Mouse (Mus musculus) neutrophil, adult 5-6 weeks (primary cell): ENCODE results near the gene E2f2. TPM values are rescaled to one million over a fixed set of nuclear protein-coding genes. Genes with fewer than 3 reads are reported as not detected.

Experiments
- ATAC-seq: fragments of 151-379, 151-347 bp; 2 replicates; pipeline ENCODE4 v1.8.0; 2017; ENCODE audit warnings: mild to moderate bottlenecking, moderate TSS enrichment; ENCODE audit not compliant: insufficient number of reproducible peaks, poor library complexity, low FRiP score, severe bottlenecking; ENCODE audit errors: extremely low read depth
- total RNA-seq: library from RNA; stranded (forward); fragments of 200-1000 nt; gene quantifications from 2 replicates; pipeline ENCODE4 v1.2.3, GENCODE M21; 2017

The E2f2 gene
- total RNA-seq, 1 experiment from 2014 or later, result 42.0 TPM

GRCm38 (mm10) chr4:136224677-136225460, 52.7 kb downstream of the E2f2 start:
- no peak for ATAC-seq

DNA sequence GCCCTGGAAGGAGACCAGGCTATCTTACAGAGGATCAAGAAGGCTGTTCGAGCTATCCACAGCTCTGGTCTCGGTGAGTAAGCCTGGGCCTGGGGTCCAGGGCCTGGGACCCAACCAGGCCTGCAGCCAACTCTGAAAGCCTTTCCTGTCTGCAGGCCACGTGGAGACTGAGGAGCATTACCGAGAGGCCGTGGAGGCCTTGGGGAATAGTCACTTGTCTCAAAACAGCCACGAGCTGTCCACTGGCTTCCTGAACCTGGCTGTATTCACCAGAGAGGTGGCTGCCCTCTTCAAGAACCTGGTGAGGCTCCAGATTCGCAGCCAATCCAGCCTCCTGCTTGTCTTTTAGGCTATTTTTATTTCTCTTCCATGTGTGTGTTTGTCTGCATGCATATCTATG, 55.2 kb downstream of the E2f2 start:
- ATAC-seq, result no peak

DNA sequence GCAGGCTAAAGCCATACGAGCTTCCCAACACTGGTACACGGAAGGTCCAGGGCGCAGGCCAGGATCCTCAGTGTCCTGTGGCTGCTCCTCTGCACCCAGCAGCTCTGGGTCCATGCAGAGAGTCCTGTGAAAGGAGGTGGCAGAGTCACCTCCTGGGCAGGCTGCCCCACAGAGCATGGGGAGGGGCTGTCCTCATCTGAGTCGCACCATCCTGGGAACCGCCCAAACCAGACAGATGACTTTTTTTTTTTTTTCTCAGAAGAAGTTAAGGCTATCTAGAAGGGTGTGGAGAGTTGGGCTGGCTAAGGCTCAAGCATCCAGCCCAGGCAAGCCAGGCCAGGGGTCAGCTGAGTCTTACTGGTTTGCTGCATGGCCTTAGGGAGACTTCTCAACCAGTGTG, 56.4 kb downstream of the E2f2 start:
- ATAC-seq, result no peak

- ATAC-seq, result no peak
Observed at GRCm38 (mm10) chr4:136238669-136239068, 66.5 kb downstream of the E2f2 start.

- ATAC-seq, result no peak
Observed at GRCm38 (mm10) chr4:136239111-136239510, 66.9 kb downstream of the E2f2 start.

GRCm38 (mm10) chr4:136239622-136240021, 67.4 kb downstream of the E2f2 start:
- ATAC-seq, result peak; percentile 63; the same call in 1 of the 2 replicates

- no peak for ATAC-seq
Observed at GRCm38 (mm10) chr4:136240123-136240522, 67.9 kb downstream of the E2f2 start.

DNA sequence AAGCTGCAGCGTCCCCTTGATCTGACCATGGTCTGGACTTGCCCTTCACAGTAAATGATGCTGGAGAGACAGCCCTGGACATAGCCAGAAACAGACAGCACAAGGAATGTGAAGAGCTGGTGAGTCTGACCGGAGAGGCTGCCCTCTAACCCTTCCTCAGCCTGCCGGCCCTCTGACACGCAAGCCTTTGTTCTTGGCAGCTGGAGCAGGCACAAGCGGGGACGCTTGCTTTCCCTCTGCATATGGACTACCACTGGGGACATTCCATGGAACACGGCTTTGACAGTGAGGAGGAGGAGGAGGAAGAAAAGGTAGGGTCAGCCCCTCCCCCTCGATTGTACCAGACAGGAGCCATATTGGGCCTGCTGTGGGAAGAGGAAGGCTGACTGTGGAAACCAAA, 68.8 kb downstream of the E2f2 start:
- ATAC-seq, result no peak

DNA sequence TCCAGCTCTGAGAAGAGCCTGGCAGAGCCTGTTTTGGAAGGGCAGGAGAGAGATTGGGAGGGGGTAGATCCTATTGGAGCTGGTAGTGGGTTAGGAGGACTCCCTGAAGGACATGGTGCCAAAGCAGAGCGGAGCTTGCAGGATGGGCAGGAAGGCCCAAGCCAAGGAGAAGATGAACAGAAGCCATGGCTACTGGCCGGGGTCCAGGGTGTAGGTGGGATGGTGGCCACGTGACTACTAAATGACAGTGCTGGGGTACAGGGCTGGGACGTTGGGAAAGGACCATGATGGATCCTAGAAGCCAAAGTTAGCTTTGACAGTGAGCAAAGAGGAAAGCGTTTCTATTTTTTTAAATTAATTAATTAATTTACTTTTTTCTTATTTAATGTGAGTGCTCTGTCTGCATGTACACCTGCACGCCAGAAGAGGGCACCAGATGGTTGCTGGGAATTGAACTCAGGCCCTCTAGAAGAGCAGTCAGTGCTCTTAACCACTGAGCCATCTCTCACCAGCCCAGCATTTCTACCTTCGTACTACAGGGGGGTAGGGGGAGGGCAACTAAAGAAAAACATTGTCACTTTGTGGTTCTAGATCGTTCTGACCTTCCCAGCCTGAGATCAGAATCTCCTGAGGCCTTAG, 70.0 kb downstream of the E2f2 start:
- no peak for ATAC-seq

DNA sequence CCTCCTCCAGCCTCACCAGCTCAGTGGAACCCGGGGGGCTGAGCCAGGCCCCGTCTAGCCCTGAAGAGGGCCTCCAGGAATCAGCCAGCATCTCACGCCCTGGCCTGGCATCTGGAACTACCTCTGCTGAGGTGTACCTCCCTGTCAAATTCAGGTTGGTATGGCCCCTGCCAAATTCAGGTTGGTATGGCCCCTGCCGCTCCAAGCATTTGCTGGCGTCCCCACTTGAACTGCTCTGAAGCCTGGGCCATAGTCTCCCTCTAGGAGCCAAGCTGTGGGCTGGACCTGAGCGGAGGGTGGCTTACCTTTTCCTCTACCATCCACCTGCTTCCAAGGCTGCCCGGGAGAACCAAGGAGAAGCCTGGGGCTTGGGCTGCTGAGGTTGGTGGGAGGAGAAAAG, 70.5 kb downstream of the E2f2 start:
- no peak for ATAC-seq

GRCm38 (mm10) chr4:136244208-136244607, 72.0 kb downstream of the E2f2 start:
- no peak for ATAC-seq

Other genes starting within 250 kb of the E2f2 start
- 97.1 and 111 TPM in 2 replicates for gene Hmgcl, start 225.9 kb upstream of the E2f2 start, total RNA-seq
- 8.0 and 10.3 TPM in 2 replicates for gene Gale, start 208.7 kb upstream of the E2f2 start, total RNA-seq
- gene Lypla2, start 199.8 kb upstream of the E2f2 start, total RNA-seq, result 41.0 and 44.9 TPM in 2 replicates
- gene Pithd1, start 185.1 kb upstream of the E2f2 start, total RNA-seq, result 58.7 and 77.3 TPM in 2 replicates
- gene Eloa, start 150.6 kb upstream of the E2f2 start, total RNA-seq, result 73.5 and 78.9 TPM in 2 replicates
- gene Rpl11, start 119.0 kb upstream of the E2f2 start, total RNA-seq, result 333 and 414 TPM in 2 replicates
- 25.4 and 29.5 TPM in 2 replicates for gene Id3, start 28.9 kb upstream of the E2f2 start, total RNA-seq
- gene Asap3, start 34.0 kb downstream of the E2f2 start, total RNA-seq, result 0.12 and 0.25 TPM in 2 replicates
- gene Tcea3, start 75.3 kb downstream of the E2f2 start, total RNA-seq, result 1.2 and 1.6 TPM in 2 replicates
- 11.1 and 13.4 TPM in 2 replicates for gene Zfp46, start 112.3 kb downstream of the E2f2 start, total RNA-seq
- gene Hnrnpr, start 138.5 kb downstream of the E2f2 start, total RNA-seq, result 158 and 175 TPM in 2 replicates